Mouse (Mus musculus): ENCODE data around the gene Tead4.

The Tead4 gene

GRCm38 (mm10) chr6:128291284-128291683 is 9.3 kb downstream of the Tead4 start:
- DNase-seq (ENCODE audit: low read depth, low spot score) = peak; percentile 42

- no peak for DNase-seq (ENCODE audit: low read depth, low spot score)
Measured at GRCm38 (mm10) chr6:128288681-128289080, 11.9 kb downstream of the Tead4 start.

- DNase-seq (ENCODE audit: low read depth, low spot score) = peak; percentile 63
Measured at GRCm38 (mm10) chr6:128285792-128286430, 14.7 kb downstream of the Tead4 start.

DNA sequence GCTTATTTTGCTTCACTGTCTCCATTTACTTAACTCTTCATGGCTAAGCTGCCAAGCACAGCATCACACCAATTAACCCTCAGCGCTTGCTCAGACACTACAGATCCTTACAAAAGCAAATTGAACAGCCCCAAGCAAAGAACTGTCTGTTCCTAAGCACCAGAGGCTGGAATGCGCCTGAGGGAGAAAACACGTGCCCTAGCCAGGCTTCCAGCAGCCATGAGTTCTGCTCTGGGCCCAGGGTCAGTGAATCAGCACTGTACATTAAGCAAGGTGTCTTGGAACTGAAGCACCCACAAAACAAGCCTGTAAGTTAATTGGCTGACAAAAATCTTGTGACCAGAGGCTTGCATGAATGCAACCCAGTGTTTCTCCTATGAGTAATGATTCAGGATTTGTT is 18.5 kb downstream of the Tead4 start:
- no peak for DNase-seq (ENCODE audit: low read depth, low spot score)

DNA sequence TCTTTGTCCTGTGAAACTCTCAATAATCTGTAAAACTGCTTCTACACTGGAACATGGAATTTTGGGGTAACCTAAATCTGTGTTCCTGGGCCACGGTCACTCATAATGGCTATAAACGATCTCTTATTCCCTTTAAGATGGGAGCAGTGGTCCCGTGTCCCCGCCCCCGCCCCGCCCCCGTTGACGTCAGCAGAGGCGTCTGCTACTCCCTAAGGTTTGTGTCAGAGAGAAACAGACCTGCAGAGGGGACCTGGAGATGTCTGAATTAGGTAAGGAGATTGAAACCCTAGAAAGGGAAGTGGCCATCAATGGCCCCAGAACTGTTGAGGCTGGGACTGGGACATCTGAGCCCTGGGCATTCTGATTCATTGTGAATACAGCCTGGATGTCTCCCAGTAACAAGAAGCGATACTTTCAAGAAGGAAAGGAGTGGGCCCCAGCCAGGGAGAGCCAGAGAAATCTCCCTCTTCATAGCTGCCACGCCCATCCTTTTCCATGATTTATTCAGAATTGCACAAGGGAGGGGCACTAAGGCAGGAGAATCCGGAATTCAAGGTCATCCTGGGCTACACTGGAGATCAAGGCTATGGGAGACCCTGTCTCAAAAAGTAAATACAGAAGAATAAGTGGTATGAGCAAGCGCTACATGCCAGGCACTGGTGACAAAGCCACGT is 20.0 kb downstream of the Tead4 start:
- DNase-seq (ENCODE audit: low read depth, low spot score) = no peak

GRCm38 (mm10) chr6:128279608-128280007 is 21.0 kb downstream of the Tead4 start:
- no peak for DNase-seq (ENCODE audit: low read depth, low spot score)

DNA sequence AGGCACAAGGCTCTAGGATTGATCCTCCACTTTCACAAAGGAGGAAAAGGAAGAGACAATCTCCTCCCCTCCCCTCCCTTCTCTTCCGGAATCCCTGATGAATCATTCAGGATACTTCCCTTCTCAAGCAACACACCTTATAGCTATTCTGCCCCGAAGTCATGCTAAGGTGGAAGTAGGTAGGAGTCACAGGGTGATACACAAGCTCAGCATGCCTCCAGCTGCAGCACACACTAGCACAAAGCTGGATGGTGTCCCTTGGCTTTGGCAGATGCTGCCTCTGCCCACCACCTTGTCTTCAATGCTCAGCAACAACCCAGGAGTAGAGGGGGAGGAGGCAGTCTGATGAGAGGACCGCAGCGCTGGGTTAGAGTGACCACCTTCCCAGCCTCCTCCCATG is 21.5 kb downstream of the Tead4 start:
- no peak for DNase-seq (ENCODE audit: low read depth, low spot score)

- DNase-seq (ENCODE audit: low read depth, low spot score) = peak; percentile 54
Measured at GRCm38 (mm10) chr6:128277132-128278085, 23.2 kb downstream of the Tead4 start.

DNA sequence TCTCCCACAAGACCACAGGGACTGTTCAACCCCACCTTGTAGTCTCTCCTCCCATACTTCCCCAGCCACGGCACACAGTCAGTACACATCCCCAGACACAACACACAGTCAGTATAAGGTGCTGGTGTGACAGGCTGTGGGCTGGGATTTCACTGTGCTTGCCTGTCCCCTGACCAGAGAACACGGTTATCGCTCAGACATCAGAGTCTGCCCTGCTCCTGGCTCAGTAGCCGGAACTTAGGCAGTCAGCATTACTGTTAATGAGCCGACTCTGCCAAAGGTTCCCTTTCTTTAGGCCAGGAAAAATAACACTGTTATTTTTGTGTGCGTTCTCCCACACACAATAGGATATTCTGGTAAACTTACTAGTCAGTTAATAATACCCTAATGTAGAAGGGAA is 24.3 kb downstream of the Tead4 start:
- no peak for DNase-seq (ENCODE audit: low read depth, low spot score)

DNA sequence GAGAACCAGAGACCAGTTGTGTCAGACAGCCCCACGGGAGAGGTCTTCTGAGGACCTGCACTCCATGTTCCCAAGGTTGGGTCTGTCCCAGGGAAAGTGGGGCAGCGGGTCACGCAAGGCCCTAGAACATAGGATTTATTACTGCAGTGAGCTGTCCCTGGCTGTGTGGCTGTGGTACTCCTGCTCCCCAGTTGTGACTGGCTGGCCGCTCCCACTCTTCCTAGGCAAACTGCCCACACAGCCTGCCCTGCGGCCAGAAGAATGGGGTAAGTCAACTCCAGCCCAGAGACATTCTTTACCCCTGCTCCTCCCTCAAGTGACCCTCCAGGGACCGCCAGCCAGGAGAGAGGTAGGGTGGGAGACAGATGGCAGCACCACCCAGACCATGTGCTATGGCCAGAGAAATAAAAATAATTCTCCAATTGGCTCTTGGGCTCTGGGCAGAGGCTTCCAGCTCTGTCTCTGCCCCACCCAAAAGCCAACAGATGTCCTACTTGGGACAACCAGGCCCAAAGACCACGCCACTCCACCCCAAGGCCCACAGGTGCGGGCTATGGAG is 25.0 kb downstream of the Tead4 start:
- no peak for DNase-seq (ENCODE audit: low read depth, low spot score)

GRCm38 (mm10) chr6:128273507-128273906 is 27.1 kb downstream of the Tead4 start:
- DNase-seq (ENCODE audit: low read depth, low spot score) = no peak

GRCm38 (mm10) chr6:128272754-128273153 is 27.9 kb downstream of the Tead4 start:
- DNase-seq (ENCODE audit: low read depth, low spot score) = peak; percentile 73

DNA sequence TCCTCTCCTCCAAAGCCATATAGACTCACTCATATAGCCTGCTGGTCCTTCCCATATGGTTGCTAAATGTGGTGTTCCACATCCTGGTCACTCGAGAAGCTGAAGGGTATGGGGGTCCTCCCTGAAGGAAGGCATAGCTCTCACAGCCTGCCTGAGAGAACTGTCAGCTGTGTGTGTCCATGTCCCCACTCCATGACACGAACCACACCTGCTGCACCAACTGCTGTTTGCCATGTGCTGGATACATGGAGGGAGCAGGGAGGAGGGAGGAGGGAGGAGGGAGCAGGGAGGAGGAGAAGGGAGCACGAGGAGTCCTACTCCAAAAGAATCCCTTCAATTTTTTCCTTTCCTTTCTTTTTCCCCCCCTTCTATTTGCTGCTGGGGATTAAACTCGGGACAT is 30.8 kb downstream of the Tead4 start:
- DNase-seq (ENCODE audit: low read depth, low spot score) = no peak

DNA sequence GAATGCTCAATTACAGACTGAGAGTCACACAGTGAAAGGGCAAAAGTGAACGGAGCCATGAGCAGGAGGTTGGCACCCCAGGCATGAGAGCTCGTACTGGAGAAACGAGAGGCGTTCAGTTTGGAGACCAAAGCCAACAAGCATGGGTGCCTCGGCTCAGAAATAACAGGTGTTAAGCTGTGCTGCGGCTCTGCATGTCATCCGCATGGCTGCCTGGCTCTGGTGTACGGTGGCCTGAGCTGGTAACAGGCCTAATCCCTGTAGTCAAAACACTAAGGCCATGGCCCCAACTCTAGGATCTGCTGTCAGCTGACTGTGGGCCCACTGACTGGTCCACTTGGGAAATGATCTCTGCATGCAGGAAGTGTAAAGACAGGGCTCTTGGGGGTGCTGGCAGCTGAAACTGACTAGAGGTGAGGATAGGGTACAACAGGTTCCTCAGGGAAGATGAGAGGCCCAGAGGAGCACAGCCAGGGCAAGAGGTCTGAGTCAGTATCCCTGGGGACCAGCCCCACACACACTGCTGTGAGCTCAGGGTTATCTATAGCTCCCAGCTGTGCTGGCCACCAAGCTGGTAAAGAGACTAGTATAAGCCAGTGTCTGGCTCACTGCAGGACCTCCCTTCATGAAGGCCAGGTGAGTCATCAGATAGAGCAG is 35.6 kb downstream of the Tead4 start:
- DNase-seq (ENCODE audit: low read depth, low spot score) = peak; percentile 11

DNA sequence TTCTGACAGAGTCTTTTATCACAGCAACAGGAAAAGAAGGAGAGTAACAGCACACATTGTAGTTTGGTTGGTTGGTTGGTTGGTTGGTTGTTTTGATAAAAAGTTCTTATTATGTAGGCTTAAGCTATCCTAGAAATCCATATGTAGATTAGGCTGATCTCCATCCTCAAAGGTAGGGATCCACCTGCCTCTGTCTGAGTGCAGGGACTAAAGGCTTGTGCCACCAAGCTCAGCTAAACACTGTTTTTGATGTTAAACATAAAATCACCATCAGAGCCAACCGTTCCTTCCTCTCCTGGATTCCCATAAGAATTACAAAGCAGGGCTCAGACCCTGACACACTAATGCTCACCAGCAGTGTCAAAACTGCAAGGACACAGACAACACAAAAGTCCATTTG is 39.1 kb downstream of the Tead4 start:
- no peak for DNase-seq (ENCODE audit: low read depth, low spot score)

DNA sequence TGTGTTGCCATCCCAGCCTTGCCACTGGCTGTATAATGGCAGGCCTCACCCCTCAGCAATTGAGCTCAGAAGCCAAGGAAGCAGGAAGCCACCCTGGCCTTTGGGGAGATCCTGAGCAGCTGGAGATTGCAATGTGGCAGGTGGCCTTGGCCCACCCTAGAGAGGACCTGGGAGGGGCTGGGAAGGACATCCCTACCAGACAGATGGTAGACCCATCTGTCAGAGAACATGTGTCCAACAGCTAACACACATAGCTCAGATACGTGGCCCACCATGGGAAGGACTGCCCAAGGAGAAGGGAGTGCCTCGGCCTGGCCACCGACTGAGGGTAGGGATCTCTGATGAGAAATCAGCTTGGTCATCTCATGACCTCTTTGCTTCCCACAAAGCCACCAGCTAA is 41.4 kb downstream of the Tead4 start:
- peak; percentile 6 for DNase-seq (ENCODE audit: low read depth, low spot score)

DNA sequence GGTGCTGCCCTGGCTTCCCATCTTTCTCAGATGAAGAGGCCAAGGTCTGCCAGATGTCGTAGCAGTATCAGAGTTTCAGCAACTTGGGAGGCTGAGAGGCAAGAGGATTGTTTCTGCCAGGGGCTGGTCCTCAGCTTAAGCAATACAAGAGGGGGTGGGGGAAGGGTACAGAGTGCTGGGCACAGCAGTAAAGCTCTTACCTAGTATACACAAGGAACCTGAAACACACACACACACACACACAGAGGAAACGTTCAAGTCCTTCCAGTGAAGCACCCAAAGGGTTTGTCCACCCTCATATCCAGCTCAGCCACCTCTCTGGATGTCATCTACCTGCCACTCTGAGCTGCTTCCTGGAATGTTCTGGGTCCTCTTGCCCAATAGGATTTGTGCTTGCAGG is 44.7 kb downstream of the Tead4 start:
- no peak for DNase-seq (ENCODE audit: low read depth, low spot score)

DNA sequence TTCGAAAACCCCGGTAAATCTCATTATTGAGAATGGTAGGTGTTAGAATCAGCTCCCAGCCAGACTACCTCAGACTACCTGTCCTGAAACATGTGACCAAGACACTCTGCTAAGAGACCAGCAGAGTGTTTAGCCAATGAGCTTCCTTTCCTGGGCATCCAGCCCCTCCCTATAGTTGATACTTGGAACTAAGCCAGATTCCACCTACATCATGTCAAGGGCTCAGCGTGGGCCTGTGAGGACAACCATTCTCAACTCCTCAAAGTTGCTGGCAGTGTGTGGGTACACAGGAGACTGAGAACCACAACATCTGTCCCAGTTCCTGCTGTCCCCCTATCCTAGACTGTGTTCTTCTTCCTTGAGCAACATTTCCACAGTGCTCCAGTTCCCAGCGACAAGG is 45.3 kb downstream of the Tead4 start:
- peak; percentile 67 for DNase-seq (ENCODE audit: low read depth, low spot score)

GRCm38 (mm10) chr6:128254551-128254950 is 46.1 kb downstream of the Tead4 start:
- DNase-seq (ENCODE audit: low read depth, low spot score) = no peak

DNA sequence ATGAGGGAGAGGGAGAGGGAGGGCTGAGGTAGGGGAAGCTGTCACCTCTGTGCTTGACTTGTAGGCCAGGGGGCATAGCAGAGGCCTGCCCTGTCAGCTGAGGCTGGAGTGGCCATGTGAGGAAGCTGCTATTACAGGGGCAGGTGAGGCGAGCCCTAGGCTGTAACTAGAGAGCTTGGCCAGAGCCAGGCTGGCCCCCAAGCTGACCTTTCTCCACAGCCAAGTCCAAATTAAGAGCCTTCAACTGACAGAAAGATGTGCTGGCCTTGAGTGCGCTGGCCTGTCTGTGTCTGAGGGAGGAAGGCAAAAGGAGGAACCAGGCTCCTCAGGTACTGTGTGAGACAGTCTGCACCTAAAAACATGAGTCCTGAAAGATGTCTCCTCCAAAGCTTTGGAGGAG is 47.5 kb downstream of the Tead4 start:
- DNase-seq (ENCODE audit: low read depth, low spot score) = no peak

DNA sequence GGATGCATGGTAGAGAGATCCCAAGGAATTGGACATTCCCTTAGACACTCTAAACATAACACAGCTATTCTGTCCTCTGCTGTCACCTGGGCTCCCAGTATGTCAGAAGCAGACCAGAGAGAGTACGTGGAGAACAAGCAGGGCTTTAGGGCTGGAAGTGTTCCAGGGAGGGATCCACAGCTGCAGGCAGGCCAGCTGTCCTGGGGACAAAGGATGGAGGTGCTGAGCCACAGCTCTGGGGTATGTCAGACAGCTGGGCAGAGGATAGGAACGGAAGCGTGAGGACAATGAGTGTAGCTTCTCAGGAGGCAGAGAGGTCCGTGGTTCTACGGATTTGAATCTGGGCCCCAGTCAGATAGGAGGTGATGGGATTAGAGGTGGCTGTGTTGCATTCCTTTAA is 50.0 kb downstream of the Tead4 start:
- DNase-seq (ENCODE audit: low read depth, low spot score) = no peak

All from brain, adult 2 months (tissue).